Mouse (Mus musculus): Measurements from ENCODE around the gene Osbpl8.

DNA sequence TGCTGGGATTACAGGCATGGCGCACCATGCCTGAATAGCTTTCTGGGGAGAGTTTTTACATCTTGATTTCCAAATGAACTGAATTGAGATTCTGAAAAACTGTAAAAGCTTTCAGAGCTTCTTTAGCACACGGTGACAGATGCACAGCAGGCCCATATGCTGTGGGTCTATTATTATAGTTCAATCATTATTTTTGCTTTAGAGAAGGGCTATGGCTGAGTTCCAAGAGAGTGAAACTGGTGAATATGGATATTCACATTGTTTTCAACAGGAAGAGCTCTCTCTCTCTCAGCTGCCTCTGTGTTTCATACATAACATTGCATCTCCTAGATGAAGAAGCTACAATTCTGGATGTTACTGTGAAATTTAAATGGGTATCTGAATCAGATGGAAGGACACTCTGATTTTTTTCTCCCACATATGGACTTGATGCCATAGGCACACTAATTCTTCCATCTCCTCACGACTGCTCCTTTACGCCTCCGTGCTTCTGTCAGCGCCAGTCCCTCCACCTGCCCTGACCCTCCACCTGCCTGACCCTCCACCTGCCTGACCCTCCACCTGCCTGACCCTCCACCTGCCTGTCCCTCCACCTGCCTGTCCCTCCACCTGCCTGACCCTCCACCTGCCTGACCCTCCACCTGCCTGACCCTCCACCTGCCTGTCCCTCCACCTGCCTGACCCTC lies 25.7 kb downstream of the Osbpl8 start:
- TF ChIP-seq POLR2A (IDR thresholded peaks at IDR 0.05; ENCODE audit: low read depth, low read length) (no peak), CTCF (conservative IDR thresholded peaks at IDR 0.05 in 1 of 2, IDR thresholded peaks at IDR 0.05 in 1 of 2; ENCODE audit: low read depth in 2 of 2, low read length in 2 of 2) (no peak), EP300 (IDR thresholded peaks at IDR 0.05; ENCODE audit: low read length) (no peak), BHLHE40 (IDR thresholded peaks at IDR 0.05; ENCODE audit: low read depth, low read length) (no peak), CHD1 (IDR thresholded peaks at IDR 0.05; ENCODE audit: low read depth, low read length) (no peak), MAFK (IDR thresholded peaks at IDR 0.05; ENCODE audit: insufficient replicate concordance, low read length) (no peak), USF2 (conservative IDR thresholded peaks at IDR 0.05; ENCODE audit: low read depth, low read length) (no peak), NRF1 (IDR thresholded peaks at IDR 0.05; ENCODE audit: low read depth, low read length) (no peak), POLR2AphosphoS2 (IDR thresholded peaks at IDR 0.05; ENCODE audit: low read depth, low read length) (no peak), PAX5 (IDR thresholded peaks at IDR 0.05; ENCODE audit: low read length) (no peak)

Data from CH12.LX (cell line).